Mouse (Mus musculus) gastrocnemius, adult 8-10 months (tissue): ENCODE results near the gene Atp8a2. TPM values are rescaled to one million over a fixed set of nuclear protein-coding genes. Genes with fewer than 3 reads are reported as not detected.

Source experiments
- DNase-seq, 2 experiments: peaks; one replicate each; pipeline ENCODE4 v3.0.0; 2022; ENCODE audit warnings: low spot score in 2 of 2
- total RNA-seq, 4 experiments: library from RNA; stranded (reverse); gene quantifications; 2 replicates each; pipeline ENCODE4 v1.2.4; 2022

The Atp8a2 gene
- total RNA-seq, 4 experiments from 2014 or later, result 0.38 to 0.51 (median 0.42) TPM

DNA sequence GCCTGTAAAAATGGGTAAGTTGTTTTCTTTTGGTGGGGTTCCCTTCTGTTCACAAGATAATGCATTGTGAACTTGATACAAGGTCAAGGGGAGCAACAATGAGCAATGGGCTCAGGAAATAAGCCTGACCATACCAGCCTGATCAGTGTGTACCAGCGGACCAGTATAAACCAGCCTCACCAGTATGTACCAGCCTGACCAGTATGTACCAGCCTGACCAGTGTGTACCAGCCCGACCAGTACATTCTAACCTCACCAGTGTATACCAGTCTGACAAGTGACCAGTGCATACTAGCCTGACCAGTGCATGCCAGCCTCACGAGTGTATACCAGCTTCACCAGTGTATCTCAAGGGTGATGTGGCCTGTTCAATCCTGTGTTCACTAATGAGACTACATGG, 33.6 kb downstream of the Atp8a2 start:
- no peak for DNase-seq

DNA sequence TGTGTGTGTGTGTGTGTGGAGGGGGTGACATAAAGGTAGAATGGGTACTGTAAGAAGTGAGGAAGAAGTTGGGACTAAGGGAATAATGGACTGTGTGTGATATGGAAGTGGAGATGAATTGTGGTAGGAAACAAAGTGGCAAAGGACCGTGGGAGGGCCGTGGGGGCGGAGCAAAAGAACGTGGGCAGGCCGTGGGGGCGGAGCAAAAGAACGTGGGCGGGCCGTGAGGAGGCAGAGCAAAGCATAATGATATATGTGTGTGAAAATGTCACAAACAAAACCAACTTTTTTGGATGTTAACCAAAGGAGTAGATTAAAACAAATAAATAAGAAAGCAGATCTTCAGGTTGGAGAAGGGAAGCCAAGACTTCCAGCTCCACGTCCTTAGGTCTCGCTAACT, 44.6 kb downstream of the Atp8a2 start:
- DNase-seq, result no peak

DNA sequence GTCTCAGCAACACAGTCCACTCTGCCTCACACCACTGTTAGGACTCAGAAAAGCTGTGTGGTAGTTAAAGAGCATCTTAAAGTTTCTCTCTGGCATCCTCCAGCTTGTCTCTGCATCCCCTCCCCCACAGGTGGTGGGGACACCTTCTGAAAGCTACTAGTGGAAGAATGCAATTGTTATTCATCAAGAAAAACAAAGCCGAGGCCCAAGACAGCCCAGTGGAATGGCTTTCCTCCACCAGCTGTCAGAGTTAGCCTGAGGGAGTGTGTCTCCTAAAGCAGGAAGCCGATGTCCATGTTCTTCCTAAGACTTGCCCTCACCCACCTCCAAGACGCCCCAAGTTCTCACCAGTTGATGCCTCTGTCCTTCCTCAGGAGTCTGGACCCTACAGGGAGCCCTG, 48.1 kb downstream of the Atp8a2 start:
- no peak for DNase-seq

DNA sequence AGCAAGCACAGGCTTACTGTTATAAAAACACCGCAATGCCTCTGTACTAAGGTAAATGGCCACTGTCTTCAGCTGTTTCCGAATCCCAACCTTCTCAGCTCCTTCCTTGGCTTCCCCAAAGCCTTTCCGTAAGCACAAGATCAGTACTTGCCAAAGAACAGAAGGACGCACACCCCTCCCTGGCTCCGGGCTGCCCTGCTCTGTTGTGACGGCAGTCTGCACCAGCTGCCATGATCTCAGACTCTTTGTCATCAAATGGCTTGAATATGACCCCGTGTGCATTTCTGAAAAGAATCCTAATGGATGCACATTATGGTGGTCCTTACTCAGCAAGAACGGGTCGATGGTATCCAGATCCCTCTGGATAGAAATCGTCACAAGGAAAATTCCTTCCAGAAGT, 53.7 kb downstream of the Atp8a2 start:
- DNase-seq, result no peak

DNA sequence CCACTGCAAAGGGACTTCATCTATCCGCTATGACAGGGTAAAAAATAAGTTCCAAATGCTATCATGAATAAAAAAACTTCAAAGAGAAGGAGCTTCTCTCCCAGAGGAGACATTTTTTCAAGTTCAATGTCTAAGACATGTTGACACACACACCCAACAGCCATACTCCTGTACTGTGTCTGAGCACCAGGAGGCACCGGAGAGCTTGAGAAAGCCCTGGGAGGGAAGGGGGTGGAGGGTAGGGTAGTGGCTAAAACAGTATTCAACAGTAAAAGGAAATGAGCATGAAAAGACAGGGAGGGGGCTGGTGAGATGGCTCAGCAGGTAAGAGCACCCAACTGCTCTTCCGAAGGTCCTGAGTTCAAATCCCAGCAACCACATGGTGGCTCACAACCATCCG, 58.6 kb downstream of the Atp8a2 start:
- DNase-seq, result no peak

DNA sequence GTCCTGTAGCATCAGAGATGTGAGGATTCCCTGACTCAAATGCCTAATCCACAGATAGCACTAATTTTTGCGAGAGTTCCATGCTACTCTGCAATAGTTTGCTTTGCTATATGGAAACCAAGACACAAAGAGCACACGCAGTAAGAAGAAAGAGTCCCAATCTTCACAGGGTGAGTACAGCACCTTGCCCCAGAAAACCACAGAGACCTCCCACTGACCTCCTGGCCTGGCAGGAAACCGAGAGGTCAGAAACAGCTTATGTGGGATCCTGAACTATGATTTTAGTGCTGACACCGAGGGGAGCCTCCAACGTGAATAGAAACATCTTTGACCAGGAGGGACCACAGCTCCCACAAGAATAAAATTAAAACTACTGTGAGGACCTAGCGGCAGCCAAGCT, 59.2 kb downstream of the Atp8a2 start:
- DNase-seq, result no peak

DNA sequence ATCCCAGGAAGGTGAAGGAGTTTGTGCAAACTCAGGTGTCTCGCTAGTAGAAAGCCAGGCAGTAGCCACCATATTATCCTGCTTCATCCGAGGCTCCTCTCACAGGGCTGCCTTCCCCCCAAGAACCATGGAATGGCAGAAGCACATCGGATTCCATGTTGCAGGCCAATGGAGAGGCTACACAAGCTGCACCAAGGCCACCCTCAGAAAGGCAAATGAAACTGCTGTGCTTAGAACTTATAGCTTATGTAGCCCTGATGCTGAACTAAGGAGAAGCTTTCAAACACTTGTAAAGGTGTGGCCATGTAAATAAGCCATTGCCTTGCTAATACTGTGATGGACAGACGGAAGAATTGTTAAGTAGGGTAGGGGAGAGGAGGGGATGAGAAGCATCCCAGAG, 61.2 kb downstream of the Atp8a2 start:
- no peak for DNase-seq

DNA sequence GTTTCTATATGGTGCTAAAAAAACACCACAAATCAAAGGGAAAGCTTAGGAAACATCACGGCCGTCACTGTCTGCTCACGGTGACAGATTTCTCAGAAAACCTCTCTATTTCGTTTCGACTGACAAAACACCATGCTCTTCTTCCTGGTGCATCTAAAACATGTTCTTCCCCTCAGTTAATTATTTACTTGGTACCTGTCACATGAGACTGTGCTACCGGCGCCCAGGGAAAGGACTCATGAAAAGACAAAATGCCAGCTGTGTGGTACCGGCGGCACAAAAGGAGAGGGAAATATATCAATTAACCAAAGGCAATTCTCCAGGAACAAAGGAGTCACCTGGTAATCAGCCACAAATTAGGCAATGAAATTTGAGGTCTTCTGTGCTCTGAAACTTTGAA, 62.3 kb downstream of the Atp8a2 start:
- no peak for DNase-seq

DNA sequence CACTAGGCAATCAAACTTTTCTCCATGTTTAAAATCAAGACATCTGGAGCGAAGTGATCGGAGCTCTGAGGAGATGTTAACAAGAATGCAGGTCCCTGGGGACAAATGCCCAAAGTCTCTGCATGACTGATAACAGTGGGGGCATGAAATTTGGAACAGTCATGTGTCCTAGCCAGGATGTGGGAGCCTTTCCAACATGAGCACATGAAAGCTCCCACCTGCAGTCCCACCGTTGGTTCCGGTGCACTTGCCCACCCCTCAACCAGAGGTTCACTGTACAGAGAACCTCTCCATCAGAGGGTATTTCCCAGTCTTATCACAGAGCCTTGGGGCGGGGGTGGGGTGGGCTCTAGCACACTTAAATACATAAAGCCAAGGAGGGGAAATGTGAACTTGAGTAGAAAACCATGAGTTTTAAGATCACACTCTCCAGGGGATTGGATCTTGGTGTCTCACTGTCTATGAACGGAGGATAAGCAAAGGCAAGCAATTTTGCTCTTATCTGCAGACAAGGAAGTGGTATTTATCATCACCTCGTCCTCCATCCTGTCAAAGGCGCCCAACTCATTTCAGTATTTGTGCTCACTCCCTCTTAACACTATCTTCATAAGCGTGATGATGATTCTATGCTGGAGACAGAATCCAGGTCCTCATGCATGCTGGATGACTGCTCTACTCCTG, 65.6 kb downstream of the Atp8a2 start:
- no peak for DNase-seq

DNA sequence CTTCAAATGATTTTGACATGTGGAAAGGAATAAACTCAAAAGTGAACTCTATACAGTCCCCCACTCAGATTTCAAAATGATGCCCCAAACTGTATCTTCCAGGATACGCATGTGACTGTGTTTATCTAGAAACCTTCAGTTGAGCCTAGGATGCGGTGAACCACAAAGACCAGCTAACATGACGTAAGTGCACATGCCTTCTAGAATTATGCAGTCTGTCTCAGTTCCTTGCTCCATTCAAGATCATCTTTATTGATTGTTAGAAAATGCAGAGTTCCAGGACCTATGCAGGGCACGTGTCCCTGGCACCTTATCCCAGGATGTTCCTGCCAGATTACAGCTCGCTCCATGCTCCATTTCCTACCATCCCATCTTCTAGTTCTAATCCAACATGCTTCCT, 67.4 kb downstream of the Atp8a2 start:
- no peak for DNase-seq

DNA sequence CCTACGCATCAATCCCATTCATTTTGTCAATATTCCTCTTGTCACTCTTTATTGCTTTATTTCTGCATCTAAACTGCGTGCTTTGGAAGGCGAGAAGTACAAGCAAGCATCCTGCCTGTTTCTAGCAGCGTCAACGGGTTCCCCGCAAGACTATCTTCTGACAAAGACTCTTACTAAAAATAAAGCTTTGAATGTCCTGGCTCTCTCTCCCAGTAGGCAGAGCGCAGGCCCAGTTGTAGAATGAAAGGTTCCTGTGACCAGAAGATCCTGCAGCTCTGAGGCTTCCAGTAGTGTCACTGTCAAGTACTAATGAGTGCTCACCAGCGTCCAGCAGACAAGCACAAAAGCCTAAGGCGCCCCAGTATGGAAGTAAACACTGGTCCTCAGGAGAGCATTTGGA, 71.8 kb downstream of the Atp8a2 start:
- DNase-seq, result no peak

DNA sequence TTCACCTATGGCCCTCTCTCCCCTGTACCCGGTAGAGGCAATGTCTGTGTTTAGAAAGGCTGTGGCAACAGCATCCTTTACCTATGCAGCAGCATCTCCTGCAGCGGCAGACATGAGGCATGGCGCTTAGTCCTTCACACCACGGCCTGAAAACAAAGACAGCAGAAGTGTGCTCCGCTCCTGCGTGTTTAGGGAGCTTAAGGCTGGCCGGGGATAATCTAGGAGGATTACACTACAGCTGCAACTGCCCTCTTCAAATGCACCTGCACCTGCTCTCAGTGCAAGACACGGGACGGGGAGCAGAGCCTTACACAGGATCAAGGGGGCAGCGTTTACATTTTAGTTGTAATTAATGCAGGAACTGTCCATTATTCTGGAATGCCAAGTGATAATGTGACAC, 75.4 kb downstream of the Atp8a2 start:
- DNase-seq, result no peak

DNA sequence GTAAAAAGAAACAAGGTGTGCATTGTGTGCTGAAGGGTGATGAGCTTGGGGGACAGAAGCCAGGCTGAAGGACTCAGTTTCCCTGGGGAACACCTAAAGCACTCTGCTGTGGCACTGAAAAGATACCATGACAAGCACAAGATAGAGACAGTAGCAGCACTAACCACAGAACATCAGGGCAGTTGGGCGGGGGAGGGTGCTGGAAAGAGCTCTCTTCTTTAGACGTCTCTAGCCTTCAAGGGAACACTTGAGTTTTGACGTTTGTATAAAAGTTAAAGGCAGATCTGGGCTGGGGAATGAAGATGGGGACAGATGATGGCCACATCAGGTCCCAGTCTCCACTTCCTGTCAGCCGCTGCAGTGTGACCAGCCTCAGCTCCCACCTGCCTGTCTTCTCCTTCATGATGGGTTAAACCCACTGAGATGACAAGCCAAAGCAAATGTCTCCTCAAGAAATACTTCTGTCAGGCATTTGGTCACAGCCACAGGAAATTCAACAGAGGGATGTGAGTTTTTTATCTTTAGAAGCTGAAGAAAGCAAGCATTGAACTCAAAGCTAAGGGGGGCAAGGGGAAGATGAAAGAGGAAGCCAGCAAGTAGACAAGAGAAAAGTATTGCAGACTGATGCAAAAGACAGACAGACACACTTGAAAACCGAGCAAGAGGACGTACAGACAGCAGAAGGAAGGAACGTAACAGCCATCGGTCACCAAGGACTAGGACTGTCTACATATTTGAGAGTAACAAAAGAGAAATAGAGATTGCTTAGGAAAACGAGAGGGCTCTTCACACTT, 79.0 kb downstream of the Atp8a2 start:
- no peak for DNase-seq

DNA sequence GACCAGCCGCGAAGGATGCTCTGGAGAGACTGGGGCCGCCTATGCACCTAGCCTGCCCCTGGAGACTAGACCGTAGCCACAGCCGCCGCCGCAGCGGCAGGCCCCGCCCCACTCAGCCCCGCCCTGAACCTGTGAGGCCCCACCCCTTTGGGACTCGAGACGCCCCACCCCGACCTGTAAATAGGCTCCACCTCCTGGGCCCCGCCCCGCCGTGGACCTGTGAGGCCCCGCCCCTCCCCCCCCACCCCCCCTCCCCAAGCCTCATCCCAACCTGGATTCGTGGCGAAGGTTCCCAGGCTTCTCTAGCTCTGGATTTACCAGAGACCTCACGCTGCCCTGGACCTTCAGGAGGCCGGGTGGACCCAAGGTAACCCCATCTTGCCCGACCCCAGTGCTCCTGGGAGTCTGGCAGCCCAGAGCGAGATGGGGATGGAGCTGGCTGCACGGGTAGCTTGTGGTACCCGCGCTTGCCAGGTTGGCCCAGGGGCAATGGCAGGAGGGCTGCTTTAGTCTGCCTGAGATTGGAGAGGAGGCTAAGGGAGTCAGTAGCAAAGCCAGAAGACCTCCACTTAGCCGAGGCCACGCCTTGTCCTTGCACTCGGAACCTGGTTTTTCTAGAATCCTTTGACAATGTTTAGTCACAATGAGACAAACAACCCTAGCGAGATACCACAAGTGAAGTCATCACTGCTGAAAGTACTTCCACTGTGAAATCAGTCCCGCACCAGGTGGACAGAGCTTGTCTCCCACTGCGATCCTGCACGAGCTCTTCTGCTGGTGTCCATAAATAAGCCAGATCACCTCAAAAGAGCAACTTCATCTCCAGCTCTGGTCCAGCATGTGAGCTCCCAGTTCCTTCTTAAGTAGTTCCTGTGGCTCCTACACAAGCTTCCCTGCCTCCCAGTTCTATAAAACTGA, 109.9 kb downstream of the Atp8a2 start:
- no peak for DNase-seq

DNA sequence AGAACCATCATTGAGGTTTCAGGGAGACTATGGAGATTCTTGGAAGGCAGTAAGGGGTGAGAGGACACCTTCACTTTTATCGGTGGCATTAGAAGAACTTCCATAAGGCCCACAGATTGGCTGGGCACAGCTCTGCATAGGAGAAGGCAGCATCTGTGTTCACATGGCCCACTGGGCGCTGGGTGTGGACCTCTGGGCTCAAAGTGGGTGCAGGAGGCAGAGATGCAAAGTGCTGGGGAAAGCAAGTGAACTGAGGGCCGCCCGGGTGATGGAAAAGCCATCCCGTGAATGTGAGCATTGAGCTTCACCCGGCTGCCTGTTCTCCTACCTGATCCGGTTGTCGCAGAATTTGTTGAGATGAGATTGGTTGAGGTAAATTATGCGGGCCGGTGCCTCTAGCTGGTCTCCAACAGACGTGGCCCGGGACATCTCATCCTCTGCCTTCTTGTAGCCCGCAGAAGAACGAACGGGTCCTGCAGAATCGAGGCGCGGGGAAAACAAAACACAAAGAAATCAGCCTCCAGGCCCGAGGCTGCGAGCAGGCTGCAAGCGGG, 110.6 kb downstream of the Atp8a2 start:
- no peak for DNase-seq

DNA sequence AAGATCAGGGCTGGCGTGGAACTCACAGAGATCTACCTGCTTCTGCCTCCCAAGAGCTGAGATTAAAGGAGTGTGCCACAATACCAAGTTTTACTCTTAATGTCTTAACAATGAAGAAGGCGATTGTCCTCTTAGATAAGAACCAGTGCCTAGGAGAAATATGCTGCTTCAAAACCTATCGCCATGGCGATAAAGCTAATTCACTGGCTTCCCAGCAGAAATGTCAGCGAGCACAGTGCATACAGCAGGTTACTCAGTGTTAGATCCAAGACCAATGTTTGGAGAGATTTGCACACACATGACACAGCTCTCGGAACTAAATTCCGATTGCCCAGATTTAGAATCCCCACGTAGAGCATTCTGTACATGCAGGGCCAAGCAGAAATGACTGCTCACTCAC, 114.2 kb downstream of the Atp8a2 start:
- no peak for DNase-seq

DNA sequence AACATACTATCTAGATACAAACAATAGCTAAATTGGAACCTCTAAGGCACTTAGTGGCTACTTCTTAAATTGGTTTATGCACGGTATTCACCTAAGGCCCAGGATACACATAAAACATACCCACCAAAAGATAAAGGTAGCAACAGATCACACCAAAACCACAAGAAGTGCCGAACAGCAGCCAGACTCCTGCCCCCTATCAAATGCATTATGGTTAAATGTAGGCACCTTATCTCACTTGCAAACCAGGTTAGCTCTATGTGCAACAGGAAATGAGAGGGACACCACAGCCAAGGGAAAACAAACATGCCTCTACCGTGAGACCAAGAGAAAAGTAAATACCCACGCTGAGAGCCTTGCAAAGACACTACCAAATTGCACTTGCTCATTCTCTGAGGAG, 124.5 kb downstream of the Atp8a2 start:
- no peak for DNase-seq

DNA sequence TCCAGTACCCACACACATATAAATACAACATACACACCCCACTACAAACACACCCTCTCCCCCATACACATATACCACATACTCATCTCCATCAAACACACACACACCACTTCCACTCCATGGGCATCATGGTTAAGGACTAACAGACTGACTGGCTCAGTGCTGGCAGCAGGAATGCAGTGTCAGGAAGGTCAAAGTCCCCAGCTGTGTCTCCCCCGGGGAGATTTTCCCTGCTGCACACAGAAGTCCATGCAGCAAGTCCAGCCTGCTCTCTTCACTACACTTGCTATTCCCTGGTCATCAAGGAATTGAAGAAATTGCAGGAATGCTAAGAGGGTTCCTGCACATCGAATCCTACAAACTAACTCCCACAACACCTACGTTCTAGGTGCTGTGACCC, 131.8 kb downstream of the Atp8a2 start:
- DNase-seq, result no peak

DNA sequence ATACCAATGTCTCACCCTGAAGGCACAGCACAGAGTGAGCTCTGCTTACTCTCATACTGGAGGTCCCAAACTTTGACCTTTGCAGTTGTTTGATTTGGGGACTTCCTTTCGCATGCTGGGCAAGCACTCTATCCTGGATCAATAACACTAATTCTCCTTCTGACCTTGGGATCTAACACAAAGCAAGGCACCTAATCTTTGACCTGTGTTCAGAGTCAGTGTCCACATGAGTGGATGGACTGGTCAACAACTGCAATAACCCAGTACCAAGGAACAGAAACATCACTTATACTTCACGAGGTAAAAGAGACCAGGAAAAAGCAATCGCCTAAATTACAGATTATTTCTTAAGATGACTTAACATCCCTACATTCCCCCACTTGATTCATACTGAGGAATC, 136.0 kb downstream of the Atp8a2 start:
- DNase-seq, result no peak

DNA sequence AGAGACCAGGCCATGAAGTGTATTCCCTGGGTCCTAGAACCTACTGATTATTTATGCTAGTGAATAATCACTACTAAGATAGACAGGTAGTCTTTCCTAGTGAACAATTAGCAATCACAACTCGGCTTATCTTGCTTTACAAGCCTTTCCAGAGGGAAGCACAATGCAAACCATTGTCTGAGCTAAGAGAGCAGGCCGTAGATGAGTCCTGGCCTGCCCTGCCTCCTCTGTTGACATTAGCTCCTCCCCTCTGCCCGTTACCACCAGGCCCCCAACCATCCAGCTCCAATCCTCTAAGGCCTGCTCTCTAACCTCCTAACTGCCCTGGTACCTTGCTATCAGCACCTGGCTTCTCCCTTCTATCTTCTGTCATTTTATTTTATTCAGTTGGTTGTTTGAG, 138.1 kb downstream of the Atp8a2 start:
- no peak for DNase-seq

DNA sequence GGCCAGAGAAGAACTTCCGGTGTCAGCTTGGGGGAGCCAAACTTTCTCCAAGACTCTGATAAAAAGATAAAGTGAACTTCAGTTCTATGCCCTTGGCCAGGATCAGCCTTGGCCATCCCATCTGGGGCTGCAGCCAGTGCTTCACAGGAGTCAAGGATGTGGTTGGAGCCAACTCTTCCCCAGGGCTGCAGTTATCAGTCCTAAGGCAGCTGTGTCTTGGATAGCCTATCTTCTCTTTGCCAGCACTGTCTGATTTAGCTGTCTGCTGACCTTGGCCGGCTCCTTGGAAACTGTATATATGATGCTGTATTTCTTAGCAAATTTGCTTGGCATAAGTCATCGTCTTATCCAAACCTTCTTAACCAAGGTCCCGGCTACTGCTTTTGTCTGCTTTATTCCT, 141.7 kb downstream of the Atp8a2 start:
- DNase-seq, result no peak

DNA sequence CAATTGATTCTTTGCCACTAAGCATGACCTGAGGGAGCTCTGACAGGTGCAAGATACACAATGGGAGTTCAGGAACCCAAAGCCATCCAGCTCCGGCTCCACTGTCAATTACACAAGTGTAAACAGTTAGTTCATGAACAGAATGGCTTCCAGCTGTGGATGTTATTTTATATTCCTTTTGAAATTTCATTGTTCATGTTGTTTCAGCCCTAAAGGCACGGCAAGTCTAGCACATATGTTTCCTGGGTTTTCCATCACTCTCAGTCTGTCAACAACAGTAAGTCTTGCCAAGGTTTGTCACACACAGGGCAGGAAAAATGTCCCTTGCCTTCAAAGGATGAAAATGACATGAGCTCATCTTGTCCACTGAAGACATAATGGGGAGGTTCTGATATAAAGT, 166.3 kb downstream of the Atp8a2 start:
- no peak for DNase-seq
